Mouse (Mus musculus): ENCODE results near the gene Psma7.

Psma7 gene

DNA sequence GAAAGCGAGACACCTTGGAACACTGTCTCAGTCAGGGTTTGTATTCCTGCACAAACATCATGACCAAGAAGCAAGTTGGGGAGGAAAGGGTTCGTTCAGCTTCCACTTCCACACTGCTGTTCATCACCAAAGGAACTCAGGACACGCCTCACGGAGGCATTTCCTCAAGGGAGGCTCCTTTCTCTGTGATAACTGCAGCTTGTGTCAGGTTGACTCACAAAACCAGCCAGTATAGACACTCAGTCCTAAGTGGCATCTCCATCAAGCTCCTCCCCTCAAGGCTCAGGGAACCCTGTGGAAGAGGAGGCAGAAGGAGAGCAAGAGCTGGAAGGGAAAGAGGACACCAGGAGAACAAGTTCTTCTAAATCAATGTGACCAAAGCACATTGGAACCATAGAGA lies 43.8 kb downstream of the Psma7 start:
- DNase-seq, result no peak

DNA sequence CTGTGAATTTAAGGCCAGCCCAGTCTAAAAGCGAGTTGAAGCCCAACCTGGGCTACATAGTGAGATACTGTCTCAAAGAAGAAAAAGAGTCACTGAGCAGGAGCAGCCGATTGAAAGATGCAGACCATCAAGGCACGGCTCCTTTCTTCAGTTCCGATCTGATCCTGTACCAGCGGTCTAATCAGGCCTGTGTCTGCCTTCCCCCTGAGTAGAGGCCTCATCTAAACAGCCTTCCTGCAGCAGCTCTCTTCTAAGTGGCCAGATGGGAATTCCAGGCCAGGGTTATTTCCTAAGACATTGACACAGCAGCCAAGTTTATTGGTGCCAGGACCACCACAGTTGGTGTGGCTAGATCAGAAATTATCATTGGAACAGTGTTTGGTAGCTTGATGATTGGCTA lies 49.2 kb downstream of the Psma7 start:
- DNase-seq, result no peak

- DNase-seq, result no peak
These were observed 53.1 kb downstream of the Psma7 start for GRCm38 (mm10) chr2:179989098-179989497.

DNA sequence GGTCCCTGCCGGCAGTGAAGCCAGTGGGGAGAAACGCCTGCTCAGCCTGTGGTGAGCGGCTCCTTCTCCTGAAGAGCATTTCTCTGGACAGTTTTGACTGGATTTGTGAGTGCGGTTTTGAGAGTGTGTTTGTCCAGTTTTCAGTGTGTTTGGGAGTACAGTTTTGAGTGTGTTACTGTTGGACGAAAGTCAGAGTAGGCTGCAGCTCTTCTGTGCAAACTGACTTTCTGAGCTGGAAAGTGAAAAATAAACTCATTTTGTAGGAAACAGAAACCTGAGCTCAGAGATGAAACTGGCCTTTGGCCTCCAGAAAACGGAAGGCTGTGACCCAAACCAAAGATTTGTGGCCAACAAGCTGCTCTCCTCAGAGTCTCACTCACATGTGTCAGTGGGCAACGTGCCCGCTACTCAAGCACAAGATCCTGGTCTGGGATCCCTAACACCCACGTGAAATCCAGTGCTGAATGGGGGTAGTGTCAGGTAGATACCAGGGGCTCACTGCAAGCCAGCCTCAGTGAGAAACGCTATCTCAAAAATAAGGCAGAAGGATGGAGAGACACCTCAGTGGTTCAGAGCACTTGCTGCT lies 55.7 kb downstream of the Psma7 start:
- DNase-seq, result no peak
